Mouse (Mus musculus) T-cell, adult 2 months (primary cell): Measurements from ENCODE around the gene Polr1c.

Experiments
- DNase-seq: peaks from one replicate; pipeline ENCODE4 v3.0.0; 2022; ENCODE audit warnings: low spot score

The Polr1c gene

GRCm38 (mm10) chr17:46265918-46266618, 18.2 kb upstream of the Polr1c start:
- peak; percentile 66 for DNase-seq

- no peak for DNase-seq
These were observed 17.6 kb upstream of the Polr1c start for GRCm38 (mm10) chr17:46265502-46265901.

GRCm38 (mm10) chr17:46262201-46262694, 14.4 kb upstream of the Polr1c start:
- DNase-seq: no peak

- DNase-seq: no peak
These were observed 11.8 kb upstream of the Polr1c start for GRCm38 (mm10) chr17:46259675-46260074.

GRCm38 (mm10) chr17:46258279-46259053, 10.6 kb upstream of the Polr1c start:
- DNase-seq: no peak

- no peak for DNase-seq
These were observed 7.3 kb upstream of the Polr1c start for GRCm38 (mm10) chr17:46255147-46255546.

- DNase-seq: no peak
These were observed 6.3 kb upstream of the Polr1c start for GRCm38 (mm10) chr17:46254106-46254505.

- peak; percentile 91 for DNase-seq
These were observed 5.7 kb upstream of the Polr1c start, which contains the start of gene Lrrc73 for GRCm38 (mm10) chr17:46253452-46254084. Lrrc73 (plus strand) TSS chr17:46253531.

- peak; percentile 56 for DNase-seq
These were observed 5.0 kb upstream of the Polr1c start for GRCm38 (mm10) chr17:46252571-46253451.

GRCm38 (mm10) chr17:46251174-46251573, 3.3 kb upstream of the Polr1c start:
- peak; percentile 36 for DNase-seq

- DNase-seq: no peak
These were observed 302 bp upstream of the Polr1c start for GRCm38 (mm10) chr17:46248189-46248522.

GRCm38 (mm10) chr17:46244579-46244978, 3.3 kb downstream of the Polr1c start:
- no peak for DNase-seq

- DNase-seq: no peak
These were observed 4.2 kb downstream of the Polr1c start for GRCm38 (mm10) chr17:46243624-46244023.

- no peak for DNase-seq
These were observed 4.9 kb downstream of the Polr1c start for GRCm38 (mm10) chr17:46242993-46243392.

GRCm38 (mm10) chr17:46242274-46242673, 5.6 kb downstream of the Polr1c start:
- DNase-seq: no peak

GRCm38 (mm10) chr17:46241471-46241870, 6.4 kb downstream of the Polr1c start:
- DNase-seq: no peak

GRCm38 (mm10) chr17:46239516-46240114, 8.2 kb downstream of the Polr1c start:
- no peak for DNase-seq

- no peak for DNase-seq
These were observed 10.4 kb downstream of the Polr1c start for GRCm38 (mm10) chr17:46237480-46237879.

GRCm38 (mm10) chr17:46237079-46237478, 10.8 kb downstream of the Polr1c start:
- no peak for DNase-seq

- no peak for DNase-seq
These were observed 11.8 kb downstream of the Polr1c start for GRCm38 (mm10) chr17:46236067-46236466.

- DNase-seq: no peak
These were observed 20.3 kb downstream of the Polr1c start for GRCm38 (mm10) chr17:46227576-46227975.
